Mouse (Mus musculus): ENCODE results near the gene Klk8.

Klk8 gene

GRCm38 (mm10) chr7:43797333-43797769, at the start of gene Klk8:
TSS of gene Klk8 (plus strand) at chr7:43797577.
- no peak for DNase-seq (ENCODE audit: low spot score)

GRCm38 (mm10) chr7:43747788-43748187, 49.6 kb upstream of the Klk8 start:
- DNase-seq (ENCODE audit: low spot score), result peak; percentile 44

DNA sequence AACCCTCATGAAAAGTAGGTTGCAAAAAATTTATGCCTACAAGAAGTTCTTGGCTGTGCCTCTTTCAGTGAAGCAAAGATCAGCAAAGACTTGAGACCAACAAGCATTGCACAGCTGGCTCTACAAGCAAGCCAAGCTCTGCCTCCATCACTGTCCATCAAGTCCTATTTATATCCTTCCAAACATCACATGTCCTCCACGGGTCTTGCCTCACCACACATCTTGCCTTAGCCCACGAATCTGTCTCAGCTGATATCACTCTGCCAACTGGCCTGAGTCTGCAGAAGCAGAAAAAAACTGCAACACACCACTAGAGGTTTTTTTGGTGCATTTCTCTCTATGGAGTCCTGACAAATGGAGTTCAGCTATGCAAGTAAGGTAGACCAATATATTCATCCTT, 44.6 kb upstream of the Klk8 start:
- DNase-seq (ENCODE audit: low spot score), result no peak

GRCm38 (mm10) chr7:43766484-43766883, 30.9 kb upstream of the Klk8 start:
- DNase-seq (ENCODE audit: low spot score), result no peak

GRCm38 (mm10) chr7:43768597-43768996, 28.8 kb upstream of the Klk8 start, which contains the start of gene Klk12:
TSS of gene Klk12 (plus strand) at chr7:43768897.
- DNase-seq (ENCODE audit: low spot score), result no peak

DNA sequence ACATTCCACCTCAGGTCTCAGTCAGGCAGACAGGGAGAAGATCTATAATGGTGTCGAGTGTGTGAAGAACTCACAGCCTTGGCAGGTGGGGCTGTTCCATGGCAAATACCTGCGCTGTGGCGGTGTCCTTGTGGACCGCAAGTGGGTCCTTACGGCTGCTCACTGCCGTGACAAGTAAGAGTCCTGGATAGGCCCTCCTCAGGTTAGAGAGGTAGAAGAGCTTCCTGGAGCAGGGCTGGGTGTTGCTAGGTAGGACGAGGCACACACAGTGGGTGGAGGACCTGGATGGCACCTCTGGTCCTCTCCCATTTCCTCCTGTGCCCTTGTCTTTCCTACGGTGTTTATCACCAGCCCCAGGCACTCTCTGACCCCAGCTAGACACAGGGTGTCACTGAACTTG, 27.7 kb upstream of the Klk8 start:
- no peak for DNase-seq (ENCODE audit: low spot score)

DNA sequence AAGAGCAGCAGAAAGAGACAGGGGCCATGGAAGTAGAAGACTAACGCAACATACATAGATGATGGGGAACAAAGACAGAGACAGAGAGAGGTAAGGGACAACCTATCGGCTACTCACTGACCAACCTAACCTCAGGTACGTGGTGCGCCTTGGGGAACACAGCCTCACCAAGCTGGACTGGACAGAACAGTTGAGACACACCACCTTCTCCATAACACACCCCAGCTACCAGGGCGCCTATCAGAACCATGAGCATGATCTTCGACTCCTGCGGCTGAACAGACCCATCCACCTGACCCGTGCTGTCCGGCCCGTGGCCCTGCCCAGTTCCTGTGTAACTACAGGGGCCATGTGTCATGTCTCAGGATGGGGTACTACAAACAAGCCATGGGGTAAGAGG, 26.7 kb upstream of the Klk8 start:
- DNase-seq (ENCODE audit: low spot score), result no peak

GRCm38 (mm10) chr7:43771916-43772315, 25.5 kb upstream of the Klk8 start:
- DNase-seq (ENCODE audit: low spot score), result no peak

- DNase-seq (ENCODE audit: low spot score), result no peak
Observed at GRCm38 (mm10) chr7:43772901-43773300, 24.5 kb upstream of the Klk8 start.

- DNase-seq (ENCODE audit: low spot score), result no peak
Observed at GRCm38 (mm10) chr7:43774364-43774763, 23.0 kb upstream of the Klk8 start, which contains the start of gene Klk11. TSS of gene Klk11 (plus strand) at chr7:43774604.

GRCm38 (mm10) chr7:43774802-43775201, 22.6 kb upstream of the Klk8 start:
- DNase-seq (ENCODE audit: low spot score), result no peak

DNA sequence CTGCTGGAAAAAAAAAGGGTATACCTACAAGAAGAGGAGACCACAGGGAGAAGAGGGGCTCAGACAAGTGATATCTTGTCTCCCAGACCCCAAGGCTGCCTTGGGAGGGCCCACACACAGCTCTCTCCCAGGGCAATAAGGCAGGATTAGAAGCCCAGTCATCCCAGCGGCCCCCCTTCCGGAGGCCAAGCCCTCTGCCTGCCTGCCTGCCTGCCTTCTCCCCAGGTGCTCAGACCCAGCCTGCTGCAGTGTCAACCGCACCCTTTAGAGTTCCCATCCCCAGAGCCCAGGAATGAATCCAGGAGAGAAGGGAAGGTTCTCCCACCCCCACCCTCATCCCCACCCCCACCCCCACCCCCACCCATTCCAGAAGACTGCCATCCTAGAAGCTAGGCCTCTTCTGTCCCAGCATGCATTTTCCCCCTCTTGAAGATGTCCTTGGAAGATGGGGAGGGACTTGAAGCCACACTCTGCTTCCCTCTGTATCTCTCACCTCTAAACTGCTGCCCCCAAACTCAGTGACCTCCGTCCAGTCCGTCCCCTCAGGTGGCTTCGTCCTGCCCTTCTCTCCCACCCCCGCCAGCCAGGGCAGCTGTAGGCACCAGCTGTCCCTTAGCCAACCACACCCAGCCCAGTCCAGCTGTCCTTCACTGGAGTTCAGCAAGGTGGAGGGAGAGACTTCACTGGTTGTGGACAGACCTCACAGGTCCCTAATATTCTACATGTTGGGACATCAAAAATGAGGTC, 21.9 kb upstream of the Klk8 start:
- no peak for DNase-seq (ENCODE audit: low spot score)

DNA sequence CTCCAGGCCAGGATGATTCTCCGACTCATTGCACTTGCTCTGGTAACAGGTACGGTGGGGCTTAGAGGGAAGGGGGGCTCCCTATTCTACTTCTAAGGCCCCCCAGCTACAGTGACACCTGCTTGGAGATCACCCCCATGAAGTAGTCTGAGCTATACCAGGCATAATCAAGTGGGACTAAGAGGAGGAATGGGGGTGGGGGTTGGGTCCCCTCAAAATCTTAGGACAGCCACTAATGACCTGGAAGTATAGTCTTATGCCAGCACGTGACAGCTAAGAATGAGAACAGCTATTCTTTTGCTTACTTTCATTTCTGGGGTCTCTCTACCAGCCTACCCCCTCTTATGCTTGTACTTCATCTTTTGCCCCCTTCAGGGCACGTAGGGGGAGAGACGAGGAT, 20.9 kb upstream of the Klk8 start:
- no peak for DNase-seq (ENCODE audit: low spot score)

- no peak for DNase-seq (ENCODE audit: low spot score)
Observed at GRCm38 (mm10) chr7:43777423-43777822, 20.0 kb upstream of the Klk8 start.

- DNase-seq (ENCODE audit: low spot score), result no peak
Observed at GRCm38 (mm10) chr7:43778176-43778970, 19.0 kb upstream of the Klk8 start.

GRCm38 (mm10) chr7:43780241-43780640, 17.1 kb upstream of the Klk8 start:
- DNase-seq (ENCODE audit: low spot score), result no peak

DNA sequence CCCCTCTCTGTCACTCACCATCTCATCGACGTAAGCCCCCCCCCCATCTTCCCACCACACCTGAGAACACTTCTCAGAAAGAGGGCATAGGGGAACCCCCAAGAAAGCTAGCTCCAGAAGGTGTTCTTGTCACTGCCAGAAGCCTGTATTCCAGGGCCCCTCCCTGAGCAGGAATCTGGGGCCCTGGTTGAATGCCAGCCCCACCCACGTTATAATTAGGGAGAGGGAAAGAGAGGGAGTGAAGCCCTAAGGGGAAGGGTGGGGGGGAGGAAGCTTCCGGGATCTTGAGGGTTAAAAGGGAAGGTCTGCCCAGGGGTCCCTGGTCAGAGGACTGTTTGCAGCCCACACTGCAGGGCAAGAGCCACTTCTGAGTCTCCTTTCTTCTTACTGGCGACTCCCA, 16.6 kb upstream of the Klk8 start, which contains the start of gene Klk10:
TSS of gene Klk10 (plus strand) at position 290 of the 400 bp plus-strand sequence.
- no peak for DNase-seq (ENCODE audit: low spot score)

DNA sequence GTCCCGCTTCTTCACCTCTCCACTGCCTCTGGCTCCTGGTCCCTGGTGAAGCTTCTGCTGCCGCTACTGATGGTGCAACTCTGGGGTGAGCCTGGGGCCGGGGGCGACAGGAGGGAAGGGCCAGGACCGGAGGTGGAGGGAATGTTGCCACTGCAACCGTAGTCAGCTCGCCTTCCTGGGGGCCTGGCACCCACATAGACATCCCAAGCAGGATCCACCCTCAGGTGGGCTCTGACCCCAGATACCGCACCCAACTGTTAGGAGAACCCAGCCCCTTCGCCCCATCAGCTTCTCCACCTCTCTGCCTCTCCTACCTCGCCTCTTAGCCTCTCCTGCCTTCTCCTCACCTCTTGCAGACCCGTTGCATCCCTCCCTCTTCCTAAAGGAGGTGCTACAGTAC, 15.8 kb upstream of the Klk8 start:
- no peak for DNase-seq (ENCODE audit: low spot score)

DNA sequence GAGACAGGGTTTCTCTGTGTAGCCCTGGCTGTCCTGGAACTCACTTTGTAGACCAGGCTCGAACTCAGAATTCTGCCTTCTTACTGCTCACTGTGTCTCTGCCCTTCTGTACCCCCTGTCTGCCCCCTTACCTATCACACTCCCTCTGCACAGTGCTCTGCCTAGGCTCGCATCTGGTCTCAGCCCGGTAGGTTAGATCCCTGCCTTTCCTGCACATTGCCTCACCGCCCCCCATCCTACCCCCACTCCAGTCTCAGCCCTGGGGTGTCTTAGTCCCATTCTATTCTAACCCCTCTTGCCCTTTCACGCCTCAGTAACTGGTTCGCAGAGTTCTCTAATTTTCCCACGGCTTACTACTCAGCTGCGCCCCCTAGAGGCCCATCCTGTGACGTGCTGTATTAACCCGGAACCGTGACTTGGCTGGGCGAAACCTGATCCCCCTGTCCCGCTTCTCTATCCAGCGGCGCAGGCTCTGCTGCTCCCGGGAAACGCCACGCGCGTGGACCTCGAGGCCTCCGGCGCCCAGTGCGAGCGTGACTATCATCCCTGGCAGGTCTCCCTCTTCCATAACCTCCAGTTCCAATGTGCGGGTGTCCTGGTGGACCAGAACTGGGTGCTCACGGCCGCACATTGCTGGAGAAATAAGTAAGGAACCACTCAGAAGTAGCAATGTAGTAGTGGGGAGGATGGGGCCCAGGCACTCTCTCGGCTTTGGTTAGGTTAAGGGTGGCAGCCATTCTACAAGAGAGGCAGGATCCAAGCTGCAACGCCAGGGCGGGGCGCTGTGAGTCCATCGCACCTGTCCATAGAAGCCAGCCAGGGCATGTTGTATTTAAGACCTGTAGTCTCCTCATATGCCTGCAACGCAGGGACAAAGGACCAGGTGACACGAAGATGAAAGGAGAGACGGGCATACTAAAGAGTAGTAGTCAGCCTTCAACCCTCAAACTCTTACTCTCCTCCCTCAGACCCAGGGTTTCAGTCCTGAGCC, 14.8 kb upstream of the Klk8 start:
- peak; percentile 72 for DNase-seq (ENCODE audit: low spot score)

DNA sequence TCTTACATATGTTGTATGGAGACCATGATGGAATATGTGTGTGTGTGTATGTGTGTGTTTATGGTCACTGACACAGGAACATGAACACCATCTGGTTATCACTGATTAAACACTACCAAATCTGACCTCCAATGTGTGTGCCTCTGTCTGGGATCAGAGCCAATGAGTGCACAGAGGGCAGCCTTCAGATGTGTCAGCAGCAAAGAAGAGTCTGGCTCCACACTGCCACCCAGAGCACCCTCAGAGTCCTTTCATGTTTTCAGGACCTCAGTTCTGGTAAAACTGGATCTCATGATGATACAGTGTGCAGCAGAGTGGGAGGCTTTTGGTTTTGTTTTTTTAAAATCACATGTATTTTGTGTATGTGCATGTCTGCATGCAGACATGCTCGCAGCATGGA, 12.1 kb upstream of the Klk8 start:
- DNase-seq (ENCODE audit: low spot score), result no peak

DNA sequence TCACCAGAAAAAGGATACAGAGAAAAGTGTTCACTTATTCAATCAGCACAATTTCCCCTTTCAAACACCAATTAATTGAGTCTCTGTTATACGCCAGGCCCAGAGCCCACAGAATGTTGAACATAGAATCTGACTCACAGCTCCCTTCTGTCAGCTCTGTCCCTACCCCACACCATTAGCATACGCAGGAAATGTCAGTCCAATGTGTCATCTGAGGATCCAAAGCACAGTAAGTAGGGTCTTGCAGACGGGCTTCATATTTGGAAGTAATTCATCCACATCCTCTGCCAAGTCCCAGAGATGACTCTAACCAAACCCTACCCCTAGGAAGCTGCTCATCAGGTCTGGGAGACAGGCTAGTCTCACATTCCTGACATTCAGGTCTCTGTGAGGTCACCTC, 9.3 kb upstream of the Klk8 start:
- peak; percentile 23 for DNase-seq (ENCODE audit: low spot score)

DNA sequence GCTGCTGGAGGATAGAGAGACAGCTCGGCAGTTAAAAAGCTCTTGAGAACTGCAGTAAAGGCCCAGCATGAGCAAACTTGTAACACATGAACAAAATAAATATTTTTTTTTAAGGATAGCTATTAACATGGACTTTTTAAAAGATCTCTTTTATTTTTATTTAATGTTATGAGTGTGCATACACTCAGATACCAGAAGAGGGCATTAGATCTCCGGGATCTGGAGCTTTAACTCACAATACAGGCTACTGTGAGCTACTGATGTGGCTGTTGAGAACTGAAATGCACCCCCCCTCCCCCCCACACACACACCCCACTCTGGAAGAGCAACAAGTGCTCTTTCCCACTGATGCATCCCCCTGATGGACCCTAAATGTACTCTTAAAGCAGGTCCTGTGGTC, 8.1 kb upstream of the Klk8 start:
- DNase-seq (ENCODE audit: low spot score), result no peak
